Mouse (Mus musculus) liver, adult 2 months (tissue): Measurements from ENCODE around the gene E2f4. TPM values are rescaled to one million over a fixed set of nuclear protein-coding genes. Genes with fewer than 3 reads are reported as not detected.

ENCODE experiments used
- DNase-seq: peaks from one replicate; pipeline ENCODE4 v3.0.0-alpha.2; 2011; ENCODE audit warnings: low read depth, low spot score; ENCODE audit errors: extremely low read depth
- H3K27ac ChIP-seq: fragments of 200-500 bp; replicated peaks from 2 replicates; pipeline ENCODE4 v1.5.1; 2012; ENCODE audit warnings: low read depth, mild to moderate bottlenecking, control low read depth, inconsistent platforms, low read length; ENCODE audit not compliant: insufficient read depth
- H3K27me3 ChIP-seq: fragments of 200-500 bp; 2 replicates; pipeline ENCODE4 v1.6.1; 2012; ENCODE audit warnings: mild to moderate bottlenecking, moderate library complexity, low read length, inconsistent platforms; ENCODE audit not compliant: control insufficient read depth, insufficient read depth
- H3K36me3 ChIP-seq: fragments of 200-500 bp; 2 replicates; pipeline ENCODE4 v1.6.1; 2012; ENCODE audit warnings: low read length, inconsistent platforms; ENCODE audit not compliant: control insufficient read depth, insufficient read depth
- H3K4me1 ChIP-seq: fragments of 200-500 bp; 2 replicates; pipeline ENCODE4 v1.6.1; 2011; ENCODE audit warnings: low read length; ENCODE audit not compliant: control insufficient read depth, insufficient read depth
- H3K4me3 ChIP-seq: fragments of 200-500 bp; 2 replicates; pipeline ENCODE4 v1.5.1; 2011; ENCODE audit warnings: low read depth, mild to moderate bottlenecking, control low read depth, low read length, moderate library complexity; ENCODE audit not compliant: insufficient read depth
- H3K79me2 ChIP-seq: fragments of 200-500 bp; 2 replicates; pipeline ENCODE4 v1.6.1; 2012; ENCODE audit warnings: inconsistent platforms, mild to moderate bottlenecking, low read length, moderate library complexity; ENCODE audit not compliant: control insufficient read depth, insufficient read depth
- H3K9ac ChIP-seq: fragments of 200-500 bp; 2 replicates; pipeline ENCODE4 v1.6.1; 2012; ENCODE audit warnings: low read depth, mild to moderate bottlenecking, control low read depth, inconsistent platforms, low read length
- CTCF ChIP-seq: fragments of 200-500 bp; IDR thresholded peaks from 2 replicates; pipeline ENCODE4 v1.5.1; 2011; ENCODE audit warnings: low read depth, low read length, control low read depth
- POLR2A ChIP-seq: fragments of 200-500 bp; IDR thresholded peaks from 2 replicates; pipeline ENCODE4 v1.6.1; 2011; ENCODE audit warnings: low read length, control low read depth; ENCODE audit not compliant: insufficient read depth; ENCODE audit errors: extremely low read depth
- WGBS: fragments of 180-500 bp; shearing (Covaris S2); methylation state at CpG from one replicate; pipeline ENCODE4 v1.1.7; 2018; 5-methylcytosine and 5-hydroxymethylcytosine counted together
- polyA plus RNA-seq: library from polyadenylated mRNA; depleted of rRNA; stranded (reverse); fragments of >200 nt; gene quantifications from 2 replicates; pipeline ENCODE4 v1.2.3, GENCODE M21; 2012
- total RNA-seq: library from RNA; depleted of rRNA; stranded (reverse); fragments of >200 nt; gene quantifications from 2 replicates; pipeline ENCODE4 v1.2.3, GENCODE M21; 2014

Gene E2f4
- total and polyA plus RNA-seq, 2 experiments: 4.4 to 59.0 TPM

GRCm38 (mm10) chr8:105332523-105332922 lies 35.1 kb downstream of the E2f4 start:
- DNase-seq: peak; percentile 24
- no peak overlapping the region for H3K9ac ChIP-seq
- H3K27me3 ChIP-seq: no peaks in the 10 kb centered on the region
- 45% methylated on average over 2 of the region's 2 CpGs for WGBS
- H3K79me2 ChIP-seq: no peaks in the 10 kb centered on the region
- peaks cover 7% of the 10 kb centered on the region; the same call in 1 of the 2 replicates for H3K36me3 ChIP-seq
- 0 out of 2 replicates have a peak, but pooled peaks cover under 1% of the 10 kb centered on the region for H3K4me1 ChIP-seq
- H3K27ac ChIP-seq: no peak overlapping the region
- TF ChIP-seq POLR2A (no peak), CTCF (no peak)
- no peak overlapping the region for H3K4me3 ChIP-seq

GRCm38 (mm10) chr8:105336373-105337130 lies 39.1 kb downstream of the E2f4 start:
- TF ChIP-seq CTCF (no peak), POLR2A (no peak)
- H3K4me1 ChIP-seq: no peaks in the 10 kb centered on the region; the same call in 1 of the 2 replicates
- no peaks in the 10 kb centered on the region for H3K27me3 ChIP-seq
- no peaks in the 10 kb centered on the region for H3K36me3 ChIP-seq
- no peak overlapping the region for H3K9ac ChIP-seq
- H3K4me3 ChIP-seq: no peak overlapping the region
- H3K27ac ChIP-seq: no peak overlapping the region
- H3K79me2 ChIP-seq: no peaks in the 10 kb centered on the region
- WGBS: 76% methylated on average over 32 of the region's 32 CpGs
- DNase-seq: no peak

GRCm38 (mm10) chr8:105338992-105339391 lies 41.5 kb downstream of the E2f4 start:
- WGBS: 70% methylated on average over 4 of the region's 4 CpGs

DNA sequence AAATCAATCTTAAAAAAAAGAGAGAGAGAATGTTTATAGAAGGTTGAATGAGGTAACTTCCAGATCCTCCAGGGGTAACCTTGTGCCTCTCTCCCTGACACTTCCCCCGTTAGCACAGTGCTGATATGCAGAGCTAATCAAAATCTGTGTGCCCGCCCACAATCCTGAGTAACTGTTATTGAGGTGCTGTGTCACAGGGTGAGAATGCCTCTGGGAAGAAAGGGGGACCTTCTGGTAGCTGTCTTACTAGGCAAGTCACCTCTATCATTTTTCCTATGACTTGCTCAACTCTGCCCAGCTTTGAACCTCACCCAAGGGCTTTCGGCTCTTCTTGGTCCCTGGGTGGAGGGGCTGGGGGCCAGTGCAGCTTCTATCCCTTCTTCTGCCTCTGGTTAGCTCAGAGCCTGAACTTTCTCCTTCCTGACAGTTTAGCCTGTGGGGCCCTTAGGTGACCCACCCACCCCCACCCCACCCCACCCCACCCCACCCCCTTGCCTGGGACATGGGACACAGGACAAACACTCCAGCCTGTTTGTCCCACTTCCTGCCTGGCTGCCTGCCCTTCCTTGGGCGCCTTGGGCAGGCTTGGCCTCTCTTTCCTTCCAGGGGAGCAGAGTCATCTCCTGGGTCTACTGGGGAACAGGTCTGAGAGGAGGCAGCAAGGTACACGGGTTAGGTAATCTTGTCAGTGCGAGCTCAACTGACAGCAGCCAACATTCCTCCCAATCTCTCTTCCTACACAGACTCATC lies 42.6 kb downstream of the E2f4 start:
- H3K4me3 ChIP-seq: no peak overlapping the region
- peak overlapping the region; percentile 72 for H3K27ac ChIP-seq
- no peaks in the 10 kb centered on the region for H3K27me3 ChIP-seq
- H3K36me3 ChIP-seq: no peaks in the 10 kb centered on the region
- H3K4me1 ChIP-seq: no peaks in the 10 kb centered on the region; the same call in none of the 2 replicates
- 59% methylated on average over 6 of the region's 6 CpGs for WGBS
- H3K79me2 ChIP-seq: no peaks in the 10 kb centered on the region
- TF ChIP-seq POLR2A (no peak), CTCF (no peak)
- DNase-seq: peak; percentile 31
- H3K9ac ChIP-seq: no peak overlapping the region

More at GRCm38 (mm10) chr8:105338992-105339391, 41.5 kb downstream of the E2f4 start:
- Histone ChIP-seq H3K36me3 (no peaks in the 10 kb centered on the region), H3K4me1 (no peaks in the 10 kb centered on the region; the same call in 1 of the 2 replicates), H3K9ac (no peak overlapping the region), H3K79me2 (no peaks in the 10 kb centered on the region), H3K4me3 (no peak overlapping the region), H3K27ac (0 out of 2 replicates have a peak overlapping the region, but pooled peaks have one; percentile 28), H3K27me3 (no peaks in the 10 kb centered on the region)
- no peak for DNase-seq
- TF ChIP-seq CTCF (no peak), POLR2A (no peak)

GRCm38 (mm10) chr8:105341399-105341798 lies 43.9 kb downstream of the E2f4 start:
- Histone ChIP-seq H3K4me3 (no peak overlapping the region), H3K4me1 (no peaks in the 10 kb centered on the region; the same call in none of the 2 replicates), H3K36me3 (no peaks in the 10 kb centered on the region), H3K27ac (peak overlapping the region; percentile 27; the same call in 1 of the 2 replicates), H3K9ac (no peak overlapping the region), H3K27me3 (no peaks in the 10 kb centered on the region), H3K79me2 (no peaks in the 10 kb centered on the region)
- 63% methylated on average over 8 of the region's 8 CpGs for WGBS
- TF ChIP-seq POLR2A (no peak), CTCF (no peak)
- no peak for DNase-seq

DNA sequence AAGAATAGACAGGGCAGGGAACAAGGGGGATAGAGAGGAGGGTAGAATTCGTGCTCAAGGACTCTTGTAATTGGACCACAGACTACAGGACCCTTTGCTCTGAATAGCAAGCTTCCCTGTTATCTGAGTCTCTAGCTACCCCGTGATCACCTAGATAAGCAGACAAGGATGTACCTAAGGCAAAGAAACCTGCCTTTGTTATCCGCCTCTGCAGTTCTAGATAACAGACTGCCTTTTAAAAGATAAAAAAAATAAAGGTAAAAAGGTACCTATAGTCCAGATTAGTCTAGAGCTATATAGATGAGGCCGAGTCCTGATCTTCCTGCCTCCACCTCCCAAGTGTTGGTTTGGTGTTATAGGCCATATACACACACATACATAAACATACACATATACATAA lies 45.3 kb downstream of the E2f4 start:
- no peak overlapping the region for H3K4me3 ChIP-seq
- H3K4me1 ChIP-seq: no peaks in the 10 kb centered on the region; the same call in none of the 2 replicates
- no peak overlapping the region for H3K9ac ChIP-seq
- TF ChIP-seq POLR2A: no peak
- no peak for TF ChIP-seq CTCF
- H3K36me3 ChIP-seq: no peaks in the 10 kb centered on the region
- no peaks in the 10 kb centered on the region for H3K79me2 ChIP-seq
- no peaks in the 10 kb centered on the region for H3K27me3 ChIP-seq
- no peak for DNase-seq
- H3K27ac ChIP-seq: no peak overlapping the region
- WGBS: 80% methylated on average over 4 of the region's 4 CpGs
